Mouse (Mus musculus): ENCODE measurements around the gene Slc7a12. TPM values are rescaled to one million over a fixed set of nuclear protein-coding genes. Genes with fewer than 3 reads are reported as not detected.

Gene Slc7a12
- polyA plus RNA-seq (2012; rRNA removed): not detected in 2 replicates

GRCm38 (mm10) chr3:14480397-14480796 is at the start of gene Slc7a12:
Slc7a12 (plus strand) TSS chr3:14480697.
- Histone ChIP-seq H3K4me1 (ENCODE audit: control insufficient read depth, insufficient read depth, low read length) (no peaks in the 10 kb centered on the region), H3K4me3 (replicated peaks; ENCODE audit: extremely low read depth, low read depth, low read length) (no peak within 1 kb of the TSS)
- TF ChIP-seq POLR2A (IDR thresholded peaks at IDR 0.05; ENCODE audit: borderline replicate concordance, extremely low read depth, low read depth, low read length) (no peak), CTCF (IDR thresholded peaks at IDR 0.05; ENCODE audit: insufficient read depth, low read length) (no peak)
- no peak for DNase-seq

- TF ChIP-seq CTCF (IDR thresholded peaks at IDR 0.05; ENCODE audit: insufficient read depth, low read length) (no peak), POLR2A (IDR thresholded peaks at IDR 0.05; ENCODE audit: borderline replicate concordance, extremely low read depth, low read depth, low read length) (no peak)
- 56% methylated on average over 1 of the region's 1 CpGs for WGBS
- Histone ChIP-seq H3K4me1 (ENCODE audit: control insufficient read depth, insufficient read depth, low read length) (no peaks in the 10 kb centered on the region), H3K4me3 (replicated peaks; ENCODE audit: extremely low read depth, low read depth, low read length) (no peak overlapping the region)
- DNase-seq: no peak
These were observed 48.1 kb upstream of the Slc7a12 start for GRCm38 (mm10) chr3:14432381-14432780.

- WGBS: 87% methylated on average over 4 of the region's 4 CpGs
- Histone ChIP-seq H3K4me1 (ENCODE audit: control insufficient read depth, insufficient read depth, low read length) (no peaks in the 10 kb centered on the region), H3K4me3 (replicated peaks; ENCODE audit: extremely low read depth, low read depth, low read length) (no peak overlapping the region)
- TF ChIP-seq CTCF (IDR thresholded peaks at IDR 0.05; ENCODE audit: insufficient read depth, low read length): no peak
- no peak for TF ChIP-seq POLR2A (IDR thresholded peaks at IDR 0.05; ENCODE audit: borderline replicate concordance, extremely low read depth, low read depth, low read length)
- no peak for DNase-seq
These were observed 34.5 kb upstream of the Slc7a12 start for GRCm38 (mm10) chr3:14446015-14446414.

- no peak for TF ChIP-seq CTCF (IDR thresholded peaks at IDR 0.05; ENCODE audit: insufficient read depth, low read length)
- TF ChIP-seq POLR2A (IDR thresholded peaks at IDR 0.05; ENCODE audit: borderline replicate concordance, extremely low read depth, low read depth, low read length): no peak
- no peak for DNase-seq
- 92% methylated on average over 4 of the region's 4 CpGs for WGBS
- no peak overlapping the region for H3K4me3 ChIP-seq (replicated peaks; ENCODE audit: extremely low read depth, low read depth, low read length)
- H3K4me1 ChIP-seq (ENCODE audit: control insufficient read depth, insufficient read depth, low read length): no peaks in the 10 kb centered on the region
These were observed 33.8 kb upstream of the Slc7a12 start for GRCm38 (mm10) chr3:14446691-14447090.

Other genes starting within 250 kb of the Slc7a12 start
- 2.4 and 8.4 TPM in 2 replicates for gene 1810022K09Rik, start 130.6 kb downstream of the Slc7a12 start, polyA plus RNA-seq (2012; rRNA removed)
- 1.7 and 4.1 TPM in 2 replicates for gene Car13, start 161.0 kb downstream of the Slc7a12 start, polyA plus RNA-seq (2012; rRNA removed)